Mouse (Mus musculus) 3134 (cell line): ENCODE results near the gene Cyp2j8.
"Not testable (repeated sequence)": the region's sequence is repeated elsewhere in the genome, so short reads cannot be mapped to it uniquely, and the experiment has no call there.

Experiments
- DNase-seq: peaks from one replicate; pipeline ENCODE4 v3.0.0-alpha.2; 2011; ENCODE audit warnings: low spot score; ENCODE audit not compliant: insufficient read length; ENCODE audit errors: extremely low read depth

Gene Cyp2j8

GRCm38 (mm10) chr4:96507286-96507685, at the start of gene Cyp2j8:
Cyp2j8 (minus strand) TSS chr4:96507386.
- no peak for DNase-seq

GRCm38 (mm10) chr4:96553133-96553819, 46.1 kb upstream of the Cyp2j8 start, which contains the start of gene Cyp2j6:
Cyp2j6 (minus strand) TSS chr4:96553661.
- peak; percentile 77 for DNase-seq

GRCm38 (mm10) chr4:96551619-96552018, 44.4 kb upstream of the Cyp2j8 start:
- no peak for DNase-seq

- DNase-seq = no peak
These were observed 38.8 kb upstream of the Cyp2j8 start for GRCm38 (mm10) chr4:96545976-96546375.

- no peak for DNase-seq
These were observed 18.6 kb upstream of the Cyp2j8 start for GRCm38 (mm10) chr4:96525772-96526171.

- no peak for DNase-seq
These were observed 15.1 kb upstream of the Cyp2j8 start for GRCm38 (mm10) chr4:96522256-96522655.

GRCm38 (mm10) chr4:96510083-96510482, 2.9 kb upstream of the Cyp2j8 start:
- DNase-seq = no peak

GRCm38 (mm10) chr4:96463311-96464060, 43.7 kb downstream of the Cyp2j8 start:
- not testable (repeated sequence) for DNase-seq
